Mouse (Mus musculus): ENCODE data around the gene Ptprt.

The Ptprt gene

DNA sequence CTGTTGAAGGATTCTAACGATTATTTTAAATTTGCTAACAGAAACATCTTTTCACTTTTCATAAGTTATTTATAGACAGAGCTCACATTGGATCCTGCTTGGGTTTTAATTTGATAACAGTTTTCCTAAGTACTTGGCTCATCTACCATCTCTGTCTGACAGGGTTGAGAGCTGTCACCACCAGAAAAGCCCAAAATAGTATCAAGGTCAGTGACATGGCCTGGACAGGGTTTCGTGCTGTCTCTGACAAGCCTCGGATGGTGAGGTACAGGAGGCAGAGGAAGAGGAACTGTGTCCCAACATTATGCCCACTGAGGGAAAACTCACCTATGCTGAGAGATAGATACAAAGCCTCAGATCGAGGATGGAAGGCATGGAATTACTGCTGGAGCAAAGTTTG, 79.3 kb downstream of the Ptprt start:
- DNase-seq (ENCODE audit: low spot score in 2 of 2): no peak

- no peak for DNase-seq (ENCODE audit: low spot score in 2 of 2)
Measured at GRCm38 (mm10) chr2:162577819-162578218, 83.1 kb downstream of the Ptprt start.

DNA sequence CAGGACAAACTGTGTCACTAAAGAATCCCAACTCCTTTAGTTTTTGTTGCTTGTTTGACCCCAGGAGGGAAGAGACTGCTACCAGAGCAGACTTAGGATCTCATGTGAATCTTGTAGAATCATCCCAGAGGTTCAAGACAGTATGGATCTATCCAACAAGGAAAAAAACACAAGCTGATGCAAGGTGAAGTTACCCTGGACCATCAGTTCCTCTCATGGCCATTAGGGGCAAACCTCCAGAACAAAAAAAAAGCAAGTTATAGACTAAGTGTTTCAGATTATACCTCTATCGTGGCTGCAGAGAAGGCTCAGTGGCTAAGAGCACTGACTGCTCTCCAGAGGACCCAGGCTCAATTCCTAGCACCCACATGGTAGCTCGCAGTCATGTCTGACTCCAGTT, 88.1 kb downstream of the Ptprt start:
- no peak for DNase-seq (ENCODE audit: low spot score in 2 of 2)

GRCm38 (mm10) chr2:162571037-162571436, 89.9 kb downstream of the Ptprt start:
- DNase-seq (ENCODE audit: low spot score in 2 of 2): no peak

DNA sequence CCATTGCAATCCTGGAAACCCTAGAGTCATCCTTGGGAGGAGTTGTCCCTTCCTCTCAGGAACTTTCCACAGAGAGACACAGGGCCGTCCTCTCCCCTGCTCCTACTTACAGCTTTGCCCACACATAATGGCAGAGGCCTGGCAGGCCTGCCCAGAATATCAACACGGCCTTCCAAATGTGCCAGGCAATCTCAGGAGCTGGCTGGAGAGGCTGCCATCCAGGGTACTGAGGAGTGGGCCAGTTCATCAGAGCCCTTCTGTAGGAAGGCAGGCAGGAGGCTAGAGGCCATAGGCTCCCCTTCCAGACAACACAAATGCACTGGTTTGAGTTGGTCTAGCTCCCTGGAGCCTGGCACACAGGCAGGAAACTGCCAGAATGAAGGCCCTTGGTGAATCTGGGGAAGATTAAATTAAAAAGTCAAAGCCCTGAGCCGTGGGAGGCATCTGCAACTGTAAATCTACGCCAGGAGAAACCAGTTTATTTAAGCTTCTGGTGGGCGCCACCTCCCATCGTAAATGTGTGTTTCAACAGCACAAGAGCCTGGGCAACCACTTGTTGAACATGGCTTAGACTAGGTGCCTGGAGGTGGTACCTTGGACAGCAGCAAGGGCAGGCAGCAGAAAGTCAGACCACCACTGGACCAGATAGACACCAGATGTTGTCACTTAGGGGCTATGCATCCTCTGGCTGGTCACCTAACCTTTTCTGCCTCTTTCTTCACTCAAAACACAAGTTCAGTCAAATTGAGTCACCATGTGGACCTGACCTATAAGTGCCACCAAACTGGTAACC, 92.4 kb downstream of the Ptprt start:
- no peak for DNase-seq (ENCODE audit: low spot score in 2 of 2)

- no peak for DNase-seq (ENCODE audit: low spot score in 2 of 2)
Measured at GRCm38 (mm10) chr2:162548312-162548711, 112.6 kb downstream of the Ptprt start.

GRCm38 (mm10) chr2:162531638-162532037, 129.3 kb downstream of the Ptprt start:
- no peak for DNase-seq (ENCODE audit: low spot score in 2 of 2)

DNA sequence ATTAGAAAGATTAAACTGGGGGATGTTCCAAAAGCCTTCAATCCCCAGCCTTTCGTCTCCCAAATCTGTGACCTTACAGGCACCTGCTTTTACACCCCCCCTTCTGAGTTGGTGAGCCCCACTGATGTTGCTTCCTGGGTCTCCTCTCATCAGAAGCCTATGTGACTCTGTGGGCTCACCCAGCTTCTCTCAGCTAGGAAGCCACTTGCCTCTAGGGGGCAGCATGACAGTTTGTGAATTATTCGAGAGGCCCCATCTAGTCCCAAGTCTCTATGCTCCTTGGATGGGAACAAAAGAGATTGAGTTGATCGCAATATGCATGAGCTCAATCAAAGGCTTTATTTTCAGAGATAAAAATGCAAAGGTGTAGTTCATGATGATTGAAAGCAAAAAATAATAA, 132.0 kb downstream of the Ptprt start:
- DNase-seq (ENCODE audit: low spot score in 2 of 2): no peak

DNA sequence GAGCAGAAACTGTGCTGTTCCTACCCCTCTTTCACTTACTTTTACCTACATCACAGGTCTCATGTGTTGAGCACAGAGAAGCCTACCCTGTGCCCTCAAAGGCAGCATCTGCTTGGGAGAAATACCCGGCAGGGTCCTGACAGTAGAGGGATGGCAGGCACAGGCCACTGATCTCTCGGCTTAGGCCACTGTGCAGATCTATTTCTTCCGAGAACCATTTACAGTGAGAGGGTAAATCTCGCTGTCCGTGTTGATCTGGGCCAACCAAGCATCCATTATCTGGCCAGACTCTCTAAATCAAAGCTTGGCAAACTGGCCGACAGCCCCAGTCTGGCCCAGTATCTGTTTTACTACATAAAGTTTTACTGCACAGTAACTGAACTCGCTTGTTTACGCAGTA, 145.0 kb downstream of the Ptprt start:
- DNase-seq (ENCODE audit: low spot score in 2 of 2): no peak

- no peak for DNase-seq (ENCODE audit: low spot score in 2 of 2)
Measured at GRCm38 (mm10) chr2:162513072-162513471, 147.9 kb downstream of the Ptprt start.

- no peak for DNase-seq (ENCODE audit: low spot score in 2 of 2)
Measured at GRCm38 (mm10) chr2:162512094-162512493, 148.9 kb downstream of the Ptprt start.

DNA sequence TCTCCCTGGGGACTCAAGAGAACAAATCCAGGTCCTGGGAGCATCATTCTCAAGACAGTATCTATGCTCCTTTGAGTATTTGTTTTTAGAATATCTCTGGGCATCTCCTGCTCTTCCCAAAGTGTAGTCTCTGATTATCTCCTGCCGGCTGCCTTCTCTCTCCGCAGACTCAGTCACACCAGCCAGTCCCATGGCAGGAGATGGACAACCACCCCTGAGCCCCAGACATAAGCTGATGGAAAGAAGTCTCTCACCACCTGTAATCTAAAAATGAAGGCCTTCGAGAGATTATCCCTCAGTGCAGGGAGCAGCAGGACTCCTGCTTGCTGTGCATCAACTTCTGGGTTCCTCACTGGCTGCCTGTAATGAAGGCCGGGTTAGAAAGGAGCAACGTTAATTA, 151.9 kb downstream of the Ptprt start:
- DNase-seq (ENCODE audit: low spot score in 2 of 2): no peak

- DNase-seq (ENCODE audit: low spot score in 2 of 2): no peak
Measured at GRCm38 (mm10) chr2:162507664-162508063, 153.3 kb downstream of the Ptprt start.

DNA sequence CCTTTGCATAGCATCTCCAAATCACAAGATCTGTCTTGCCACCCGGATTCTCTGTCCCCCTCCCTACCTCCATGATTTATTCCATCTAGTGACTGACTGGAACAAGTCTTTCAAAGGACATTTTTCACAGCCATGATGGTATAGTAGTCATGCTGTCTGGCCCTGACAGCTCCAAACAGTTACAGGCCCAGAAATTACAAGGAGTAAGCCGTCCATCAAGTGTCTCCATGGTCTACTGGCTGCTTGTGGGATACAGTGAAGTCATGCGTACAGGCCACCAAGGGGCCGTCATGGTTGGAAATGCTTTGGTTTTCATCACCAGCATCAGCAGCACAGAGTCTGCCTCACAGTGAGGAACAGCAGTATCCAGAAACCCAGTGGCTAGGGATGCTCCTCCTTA, 156.1 kb downstream of the Ptprt start:
- DNase-seq (ENCODE audit: low spot score in 2 of 2): no peak

- DNase-seq (ENCODE audit: low spot score in 2 of 2): no peak
Measured at GRCm38 (mm10) chr2:162499501-162499915, 161.4 kb downstream of the Ptprt start.

GRCm38 (mm10) chr2:162498191-162498590, 162.8 kb downstream of the Ptprt start:
- DNase-seq (ENCODE audit: low spot score in 2 of 2): no peak

DNA sequence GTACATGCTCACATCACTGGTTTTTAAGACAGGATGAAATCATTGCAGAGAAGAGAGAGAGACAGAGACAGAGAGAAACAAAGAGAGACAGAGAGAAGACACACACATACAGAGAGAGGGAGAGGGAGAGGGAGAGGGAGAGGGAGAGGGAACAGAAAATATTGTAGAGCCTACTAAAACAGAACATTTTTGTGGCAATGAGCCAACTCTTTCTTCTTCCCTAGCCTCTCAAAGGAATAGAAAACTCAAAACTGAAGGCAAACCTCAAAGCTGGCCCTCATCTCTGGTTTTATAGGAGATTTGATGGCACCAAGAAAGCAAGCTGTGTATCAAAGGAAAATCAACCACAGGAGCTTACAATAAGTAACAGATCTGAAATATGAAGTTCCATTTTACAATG, 176.9 kb downstream of the Ptprt start:
- no peak for DNase-seq (ENCODE audit: low spot score in 2 of 2)

DNA sequence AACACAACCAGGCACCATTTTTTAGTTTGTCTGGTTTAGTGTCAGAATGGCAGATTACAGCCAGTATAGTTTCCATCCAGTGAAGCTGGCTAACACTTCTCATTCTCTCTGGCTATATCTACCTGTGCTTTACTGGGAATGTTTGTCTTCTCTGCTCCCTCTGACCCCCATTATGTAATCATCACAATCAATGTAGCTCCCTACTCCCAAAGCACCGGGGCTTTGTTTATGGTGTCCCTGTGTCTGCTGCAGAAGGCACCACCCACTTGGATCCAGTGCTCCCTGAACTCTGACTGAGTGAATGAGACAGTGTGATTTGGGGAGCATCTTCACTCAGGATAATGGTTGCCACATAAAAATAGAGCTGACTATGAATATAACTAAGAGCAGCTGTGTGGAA, 217.8 kb downstream of the Ptprt start:
- no peak for DNase-seq (ENCODE audit: low spot score in 2 of 2)

DNA sequence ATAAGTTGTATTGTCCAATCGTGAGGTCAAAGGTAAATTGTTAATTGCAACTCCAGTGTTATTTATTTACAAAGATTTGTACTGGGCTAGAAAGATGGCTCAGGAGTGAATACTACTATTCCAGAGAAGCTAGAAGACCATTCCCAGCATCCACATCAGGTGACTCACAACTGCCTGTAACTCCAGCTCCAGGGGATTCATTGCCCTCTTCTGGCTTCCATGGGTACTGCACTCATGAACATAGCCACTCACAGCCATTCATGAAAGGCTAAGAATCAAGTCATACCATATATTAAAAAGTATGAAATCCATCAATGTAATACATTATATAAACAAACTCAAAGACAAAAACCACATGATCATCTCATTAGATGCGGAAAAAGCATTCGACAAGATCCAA, 224.3 kb downstream of the Ptprt start:
- no peak for DNase-seq (ENCODE audit: low spot score in 2 of 2)

DNA sequence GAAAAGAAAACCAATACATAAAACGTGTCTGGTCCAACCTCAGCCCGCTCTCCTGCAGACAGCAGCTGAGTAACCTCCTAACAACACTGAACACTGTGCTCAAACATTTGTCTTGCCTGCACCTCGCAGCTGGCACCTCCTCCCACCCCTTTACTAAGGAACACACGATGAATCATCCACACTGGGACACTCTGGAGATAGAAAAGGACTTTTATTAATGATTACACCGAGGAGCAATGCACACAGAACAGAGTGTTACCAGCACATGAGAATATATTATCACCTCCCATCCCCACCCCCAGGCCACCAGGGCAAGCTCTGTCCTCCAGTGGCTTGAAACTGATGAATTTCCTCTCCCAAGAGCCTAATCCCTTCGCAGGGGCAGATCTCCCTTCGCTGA, 230.8 kb downstream of the Ptprt start:
- DNase-seq (ENCODE audit: low spot score in 2 of 2): no peak

GRCm38 (mm10) chr2:162426114-162426513, 234.8 kb downstream of the Ptprt start:
- no peak for DNase-seq (ENCODE audit: low spot score in 2 of 2)

- DNase-seq (ENCODE audit: low spot score in 2 of 2): no peak
Measured at GRCm38 (mm10) chr2:162418181-162418580, 242.8 kb downstream of the Ptprt start.

DNA sequence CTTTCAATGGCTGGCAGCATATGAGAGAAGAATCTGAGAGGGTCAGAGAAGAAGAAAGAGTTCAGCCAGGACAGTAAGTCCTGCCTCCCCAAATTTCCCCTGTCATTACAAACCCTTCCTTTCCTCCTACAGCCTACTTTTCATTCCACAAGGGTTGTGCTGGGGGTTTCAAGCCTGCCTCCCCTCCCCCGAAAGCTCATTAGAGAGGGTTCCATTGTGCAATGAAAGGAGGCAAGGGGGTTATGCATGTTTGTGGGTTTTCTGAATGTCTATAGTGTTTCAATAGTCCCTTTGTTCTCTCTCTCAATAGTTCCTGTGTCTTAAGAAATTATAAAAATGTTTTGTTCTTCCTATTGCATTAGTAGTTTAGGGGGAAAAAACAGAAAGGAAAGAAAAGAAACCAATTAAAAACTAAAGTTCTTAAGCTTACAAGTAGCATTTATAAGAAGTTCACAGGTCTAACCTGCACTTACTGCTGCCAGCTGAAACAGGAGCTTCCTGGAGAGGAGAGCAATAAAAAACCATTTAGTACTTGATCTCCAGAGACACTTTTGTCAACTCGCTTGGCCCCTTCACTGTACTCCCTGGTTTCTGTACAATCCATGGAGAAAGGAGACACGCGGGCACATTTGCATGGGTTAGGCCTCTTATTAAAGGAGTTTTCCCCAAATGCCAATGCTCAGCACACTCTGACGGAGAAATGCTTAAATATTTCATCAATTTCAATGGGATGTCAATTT, 247.7 kb downstream of the Ptprt start:
- DNase-seq (ENCODE audit: low spot score in 2 of 2): no peak
